Mouse (Mus musculus): ENCODE measurements around the gene Smyd4. TPM values are rescaled to one million over a fixed set of nuclear protein-coding genes. Genes with fewer than 3 reads are reported as not detected.
"Not testable (repeated sequence)": the region's sequence is repeated elsewhere in the genome, so short reads cannot be mapped to it uniquely, and the experiment has no call there.

Gene Smyd4
- polyA plus RNA-seq, 1 experiment, result 9.1 TPM

DNA sequence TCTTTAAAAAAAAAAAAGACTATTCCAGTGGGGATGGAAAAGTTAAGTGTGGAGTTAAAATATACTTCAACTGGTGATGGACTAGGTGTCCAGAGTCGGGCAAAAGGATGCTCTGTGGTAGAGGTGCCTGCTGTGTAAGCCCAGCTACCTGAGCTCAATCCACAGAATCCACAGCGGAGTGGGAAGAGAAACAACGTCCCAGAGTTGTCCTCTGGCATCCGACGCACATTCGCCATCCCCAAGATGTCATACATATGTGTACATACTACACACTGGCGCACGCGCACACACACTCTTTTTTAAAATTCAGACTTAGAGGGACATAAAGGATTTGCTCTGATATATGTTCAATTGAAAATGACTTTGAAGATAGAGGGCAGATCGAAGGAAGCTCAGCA, 1.0 kb upstream of the Smyd4 start:
- Histone ChIP-seq H3K27me3 (ENCODE audit: control insufficient read depth, insufficient read depth, low read length) (no peaks in the 10 kb centered on the region), H3K4me1 (ENCODE audit: control insufficient read depth, insufficient read depth, low read length) (peaks cover 2% of the 10 kb centered on the region), H3K4me3 (replicated peaks; ENCODE audit: insufficient read depth, low read depth, low read length) (peak overlapping the region; percentile 77), H3K27ac (ENCODE audit: insufficient read depth, low read length) (no peak overlapping the region)
- no peak for TF ChIP-seq POLR2A (IDR thresholded peaks at IDR 0.05; ENCODE audit: borderline replicate concordance, insufficient read depth, low read length)
- no peak for TF ChIP-seq CTCF (IDR thresholded peaks at IDR 0.05; ENCODE audit: borderline replicate concordance, insufficient read depth, low read depth, low read length)
- WGBS, result 25% methylated on average over 10 of the region's 10 CpGs
- no peak for DNase-seq

DNA sequence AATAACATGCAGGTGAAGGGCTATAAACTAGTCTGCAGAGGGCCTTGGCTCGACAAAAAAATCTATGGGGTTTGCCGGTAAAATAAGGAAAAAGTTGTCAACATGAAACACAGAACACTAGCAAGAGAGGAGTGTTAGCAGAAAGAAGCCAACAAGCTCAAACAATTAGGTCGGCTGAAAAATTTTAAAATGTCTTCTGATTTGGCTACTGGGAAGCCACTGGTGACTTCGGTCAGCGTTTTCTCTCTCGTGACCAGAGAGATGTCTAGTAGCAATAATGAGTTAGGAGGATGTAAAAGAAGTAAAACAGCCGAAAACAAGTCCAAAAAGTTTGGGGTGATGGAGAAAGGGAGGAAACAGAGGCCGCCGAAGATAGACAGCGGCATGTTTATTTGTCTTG, 637 bp upstream of the Smyd4 start:
- peaks cover 2% of the 10 kb centered on the region for H3K4me1 ChIP-seq (ENCODE audit: control insufficient read depth, insufficient read depth, low read length)
- H3K4me3 ChIP-seq (replicated peaks; ENCODE audit: insufficient read depth, low read depth, low read length), result peak overlapping the region; percentile 77
- DNase-seq, result no peak
- no peak overlapping the region for H3K27ac ChIP-seq (ENCODE audit: insufficient read depth, low read length)
- no peaks in the 10 kb centered on the region for H3K27me3 ChIP-seq (ENCODE audit: control insufficient read depth, insufficient read depth, low read length)
- no peak for TF ChIP-seq CTCF (IDR thresholded peaks at IDR 0.05; ENCODE audit: borderline replicate concordance, insufficient read depth, low read depth, low read length)
- under 1% methylated on average over 10 of the region's 10 CpGs for WGBS

DNA sequence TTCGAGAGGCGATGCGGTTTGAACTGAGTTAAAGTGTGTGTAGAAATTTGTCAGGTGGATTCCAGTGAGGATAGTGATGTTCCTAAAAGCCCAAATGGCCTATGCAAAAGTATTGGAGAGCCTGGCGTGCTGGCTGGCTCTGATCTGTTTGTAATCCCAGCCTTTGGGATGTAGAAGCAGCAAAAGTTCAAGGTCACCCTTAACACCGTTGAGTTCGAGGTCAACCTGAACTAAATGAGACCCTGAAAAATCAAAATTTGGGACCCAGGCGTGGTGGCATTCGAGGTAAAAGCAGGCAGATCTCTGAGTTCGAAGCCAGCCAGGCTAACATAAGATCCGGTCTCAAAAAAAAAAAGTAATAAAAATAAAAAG, 643 bp downstream of the Smyd4 start:
- no peaks in the 10 kb centered on the region for H3K27me3 ChIP-seq (ENCODE audit: control insufficient read depth, insufficient read depth, low read length)
- H3K4me3 ChIP-seq (replicated peaks; ENCODE audit: insufficient read depth, low read depth, low read length), result peak overlapping the region; percentile 77
- no peak for DNase-seq
- peaks cover 2% of the 10 kb centered on the region for H3K4me1 ChIP-seq (ENCODE audit: control insufficient read depth, insufficient read depth, low read length)
- WGBS, result 46% methylated on average over 10 of the region's 10 CpGs
- TF ChIP-seq CTCF (IDR thresholded peaks at IDR 0.05; ENCODE audit: borderline replicate concordance, insufficient read depth, low read depth, low read length) (no peak), POLR2A (IDR thresholded peaks at IDR 0.05; ENCODE audit: borderline replicate concordance, insufficient read depth, low read length) (no peak)
- peak overlapping the region; percentile 30; the same call in 1 of the 2 replicates for H3K27ac ChIP-seq (ENCODE audit: insufficient read depth, low read length)

DNA sequence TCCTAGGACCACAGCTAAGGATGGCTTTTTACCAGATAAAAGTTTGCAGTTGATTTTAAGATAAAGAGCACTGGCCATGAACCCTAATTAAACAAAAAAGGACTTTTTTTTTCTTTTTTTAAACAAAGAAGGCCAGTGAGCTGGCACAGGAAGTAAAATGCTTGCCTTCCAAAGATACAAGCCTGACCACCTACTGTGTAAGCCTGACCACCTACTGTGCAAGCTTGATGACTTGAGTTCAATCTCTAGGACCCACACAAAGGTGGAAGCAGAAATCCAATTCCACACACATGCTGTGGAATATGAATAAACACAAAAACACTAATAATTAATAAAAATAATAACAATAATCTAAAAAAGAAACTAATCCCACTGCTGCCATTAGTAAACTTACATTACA, 3.0 kb downstream of the Smyd4 start:
- Histone ChIP-seq H3K4me3 (replicated peaks; ENCODE audit: insufficient read depth, low read depth, low read length) (no peak overlapping the region), H3K4me1 (ENCODE audit: control insufficient read depth, insufficient read depth, low read length) (peaks cover 2% of the 10 kb centered on the region), H3K27me3 (ENCODE audit: control insufficient read depth, insufficient read depth, low read length) (no peaks in the 10 kb centered on the region), H3K27ac (ENCODE audit: insufficient read depth, low read length) (no peak overlapping the region)
- TF ChIP-seq POLR2A (IDR thresholded peaks at IDR 0.05; ENCODE audit: borderline replicate concordance, insufficient read depth, low read length) (no peak), CTCF (IDR thresholded peaks at IDR 0.05; ENCODE audit: borderline replicate concordance, insufficient read depth, low read depth, low read length) (no peak)
- DNase-seq, result no peak

DNA sequence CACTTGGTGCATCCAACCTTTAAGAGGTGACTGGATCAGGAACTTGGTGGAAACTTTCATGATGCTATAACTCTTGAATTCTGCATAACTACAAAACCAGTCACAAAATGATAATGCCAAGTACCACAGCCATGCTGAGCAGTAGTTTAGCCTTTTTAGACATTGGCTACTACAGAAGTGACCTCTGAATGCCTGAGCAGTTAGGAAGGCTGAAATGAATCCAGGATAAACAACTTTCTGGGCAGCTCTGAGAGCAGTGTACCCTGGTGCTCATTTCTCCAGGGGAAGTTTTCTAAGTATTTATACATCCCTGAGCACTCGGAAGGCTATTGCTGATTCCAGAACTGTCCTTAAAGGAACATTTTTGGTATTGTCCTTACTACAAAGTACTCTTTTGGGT, 7.2 kb downstream of the Smyd4 start:
- no peaks in the 10 kb centered on the region for H3K27me3 ChIP-seq (ENCODE audit: control insufficient read depth, insufficient read depth, low read length)
- H3K4me1 ChIP-seq (ENCODE audit: control insufficient read depth, insufficient read depth, low read length), result no peaks in the 10 kb centered on the region
- no peak overlapping the region for H3K4me3 ChIP-seq (replicated peaks; ENCODE audit: insufficient read depth, low read depth, low read length)
- no peak overlapping the region for H3K27ac ChIP-seq (ENCODE audit: insufficient read depth, low read length)
- TF ChIP-seq CTCF (IDR thresholded peaks at IDR 0.05; ENCODE audit: borderline replicate concordance, insufficient read depth, low read depth, low read length) (no peak), POLR2A (IDR thresholded peaks at IDR 0.05; ENCODE audit: borderline replicate concordance, insufficient read depth, low read length) (no peak)
- DNase-seq, result no peak
- 95% methylated on average over 1 of the region's 1 CpGs for WGBS

DNA sequence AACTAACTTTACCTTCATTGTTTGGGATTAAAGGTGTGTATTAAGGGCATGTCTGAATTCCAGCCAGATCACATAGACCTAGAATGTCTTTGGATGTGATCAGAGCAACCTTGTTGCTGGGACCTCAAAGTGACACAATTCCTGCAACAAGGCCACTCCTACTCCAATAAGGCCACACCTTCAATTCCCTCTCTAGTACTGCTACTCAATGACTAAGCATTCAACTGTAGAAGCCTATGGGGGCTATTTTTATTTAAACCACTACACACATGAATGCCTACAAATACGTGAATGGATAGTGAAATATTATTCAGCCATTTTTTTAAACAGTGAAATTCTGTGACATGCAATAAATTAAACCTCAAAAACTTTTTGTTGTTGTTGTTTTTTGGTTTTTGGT, 28.9 kb downstream of the Smyd4 start:
- WGBS, result 95% methylated on average over 1 of the region's 1 CpGs
- Histone ChIP-seq H3K27ac (ENCODE audit: insufficient read depth, low read length) (no peak overlapping the region), H3K4me3 (replicated peaks; ENCODE audit: insufficient read depth, low read depth, low read length) (no peak overlapping the region), H3K27me3 (ENCODE audit: control insufficient read depth, insufficient read depth, low read length) (no peaks in the 10 kb centered on the region), H3K4me1 (ENCODE audit: control insufficient read depth, insufficient read depth, low read length) (no peaks in the 10 kb centered on the region)
- no peak for DNase-seq
- TF ChIP-seq CTCF (IDR thresholded peaks at IDR 0.05; ENCODE audit: borderline replicate concordance, insufficient read depth, low read depth, low read length) (no peak), POLR2A (IDR thresholded peaks at IDR 0.05; ENCODE audit: borderline replicate concordance, insufficient read depth, low read length) (no peak)

DNA sequence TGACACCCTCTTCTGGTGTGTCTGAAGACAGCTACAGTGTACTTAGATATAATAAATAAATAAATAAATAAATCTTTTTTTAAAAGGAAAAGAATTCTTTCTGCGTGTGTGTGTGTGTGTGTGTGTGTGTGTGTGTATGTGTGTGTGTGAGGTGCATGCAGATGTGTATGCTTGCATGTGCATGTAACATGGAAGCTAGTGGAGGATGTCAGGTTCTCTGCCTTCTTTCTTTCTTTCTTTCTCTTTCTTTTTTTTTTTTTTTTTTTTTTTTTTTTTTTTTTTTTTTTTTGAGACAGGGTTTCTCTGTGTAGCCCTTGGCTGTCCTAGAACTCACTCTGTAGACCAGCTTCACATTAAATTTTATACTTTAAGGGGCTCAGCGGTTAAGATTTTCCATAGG, 30.6 kb downstream of the Smyd4 start:
- not testable (repeated sequence) for H3K27ac ChIP-seq (ENCODE audit: insufficient read depth, low read length); H3K4me3 ChIP-seq (replicated peaks; ENCODE audit: insufficient read depth, low read depth, low read length); H3K27me3 ChIP-seq (ENCODE audit: control insufficient read depth, insufficient read depth, low read length); H3K4me1 ChIP-seq (ENCODE audit: control insufficient read depth, insufficient read depth, low read length); DNase-seq
- WGBS, result 95% methylated on average over 2 of the region's 2 CpGs

DNA sequence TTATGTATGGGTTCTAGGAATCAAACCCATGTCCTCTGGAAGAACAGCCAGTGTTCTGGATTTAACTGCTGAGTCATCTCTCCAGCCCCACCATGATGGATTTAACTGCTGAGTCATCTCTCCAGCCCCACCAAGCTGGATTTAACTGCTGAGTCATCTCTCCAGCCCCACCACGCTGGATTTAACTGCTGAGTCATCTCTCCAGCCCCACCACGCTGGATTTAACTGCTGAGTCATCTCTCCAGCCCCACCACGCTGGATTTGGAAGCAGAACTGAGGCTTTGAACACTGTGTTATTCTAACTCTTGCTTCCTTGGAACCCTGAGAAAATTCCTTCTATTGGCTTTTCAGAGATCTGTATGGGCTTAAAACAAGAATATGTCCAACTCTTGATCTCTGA, 35.3 kb downstream of the Smyd4 start:
- not testable (repeated sequence) for H3K27me3 ChIP-seq (ENCODE audit: control insufficient read depth, insufficient read depth, low read length); H3K4me1 ChIP-seq (ENCODE audit: control insufficient read depth, insufficient read depth, low read length); H3K4me3 ChIP-seq (replicated peaks; ENCODE audit: insufficient read depth, low read depth, low read length); H3K27ac ChIP-seq (ENCODE audit: insufficient read depth, low read length); DNase-seq
- 49% methylated on average over 3 of the region's 3 CpGs for WGBS

DNA sequence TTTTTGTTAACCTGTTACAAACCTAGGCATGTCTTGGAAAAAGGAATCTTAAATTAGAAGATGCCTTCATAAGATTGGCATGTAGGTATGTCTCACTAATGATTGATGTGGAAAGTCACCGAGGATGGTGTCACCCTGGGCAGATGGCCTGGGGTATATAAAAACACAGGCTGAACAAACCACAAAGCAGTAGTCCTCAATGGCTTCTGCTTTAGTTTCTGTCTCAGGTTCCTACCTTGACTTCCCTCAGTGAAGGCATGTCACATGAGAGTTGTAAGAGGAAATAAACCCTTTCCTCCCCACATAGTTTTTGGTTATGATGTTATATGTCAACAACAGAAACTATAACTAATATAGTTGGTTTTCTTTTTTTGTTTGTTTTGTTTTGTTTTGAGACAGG, 47.4 kb downstream of the Smyd4 start:
- 86% methylated on average over 1 of the region's 1 CpGs for WGBS

More for the DNA sequence above, 47.4 kb downstream of the Smyd4 start:
- TF ChIP-seq POLR2A (IDR thresholded peaks at IDR 0.05; ENCODE audit: borderline replicate concordance, insufficient read depth, low read length) (no peak), CTCF (IDR thresholded peaks at IDR 0.05; ENCODE audit: borderline replicate concordance, insufficient read depth, low read depth, low read length) (no peak)
- DNase-seq, result no peak
- no peak overlapping the region for H3K27ac ChIP-seq (ENCODE audit: insufficient read depth, low read length)
- no peaks in the 10 kb centered on the region for H3K27me3 ChIP-seq (ENCODE audit: control insufficient read depth, insufficient read depth, low read length)
- no peak overlapping the region for H3K4me3 ChIP-seq (replicated peaks; ENCODE audit: insufficient read depth, low read depth, low read length)
- H3K4me1 ChIP-seq (ENCODE audit: control insufficient read depth, insufficient read depth, low read length), result peaks cover 9% of the 10 kb centered on the region
